Mouse (Mus musculus) urinary bladder, postnatal 0 days (tissue): Measurements from ENCODE around the gene Arfip1. TPM values are rescaled to one million over a fixed set of nuclear protein-coding genes. Genes with fewer than 3 reads are reported as not detected.

Experiments
- polyA plus RNA-seq: library from polyadenylated mRNA; unstranded; fragments of >200 nt; fragmentation: Nextera tagmentation; extraction: Ambion mirVana; gene quantifications from 2 replicates; pipeline ENCODE4 v1.2.1, GENCODE M21; 2015

The Arfip1 gene
- polyA plus RNA-seq = 59.6 and 71.0 TPM in 2 replicates

DNA sequence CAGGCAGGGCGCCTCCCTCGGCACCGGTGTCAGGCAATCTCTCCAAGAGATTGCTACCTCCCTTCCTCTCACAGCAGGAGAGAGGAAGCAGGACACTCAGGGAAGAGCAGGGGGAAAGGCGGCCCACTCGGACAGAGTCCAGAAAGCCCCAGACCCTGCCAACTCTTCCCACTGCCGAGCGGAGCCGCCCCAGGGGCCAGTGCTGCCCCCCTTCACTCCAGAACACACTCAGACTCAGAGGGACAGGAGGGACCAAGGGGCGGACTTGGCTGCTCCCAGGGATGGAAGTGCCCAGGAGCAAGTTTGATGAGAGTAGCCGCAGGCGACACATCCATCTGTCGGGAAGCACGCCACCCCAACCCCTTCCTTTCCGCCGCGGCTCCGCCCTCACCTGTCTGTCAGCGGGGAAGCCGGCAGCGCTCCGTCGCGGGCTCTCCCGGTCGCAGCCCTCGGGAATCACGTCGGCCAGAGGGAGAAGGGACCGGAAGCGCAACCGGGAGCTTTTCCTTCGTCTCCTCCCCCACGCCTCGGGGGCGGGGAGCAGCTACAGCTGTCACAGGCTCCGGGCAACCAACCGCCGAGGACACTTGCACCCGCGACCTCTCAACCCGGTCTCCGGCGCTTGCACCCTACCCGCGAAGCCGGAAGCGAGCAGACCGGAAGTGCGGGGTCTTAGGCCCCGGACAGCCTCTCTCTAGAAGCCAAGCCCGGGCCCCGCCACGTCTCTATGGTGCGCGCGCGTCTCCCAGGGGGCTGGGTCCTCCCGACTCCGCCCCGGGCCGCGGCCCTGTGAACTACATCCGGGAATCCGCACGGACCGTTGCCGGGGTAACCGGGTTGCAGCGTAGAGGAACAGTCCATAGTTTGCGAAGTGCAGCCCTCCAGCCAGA, at the start of gene Arfip1:
Gene Arfip1 (minus strand): TSS at position 603 of the 890 bp plus-strand sequence.

GRCm38 (mm10) chr3:84593274-84593673, 10.8 kb upstream of the Arfip1 start, which contains the start of gene Tigd4:
TSS of gene Tigd4 (plus strand) at chr3:84593574.

DNA sequence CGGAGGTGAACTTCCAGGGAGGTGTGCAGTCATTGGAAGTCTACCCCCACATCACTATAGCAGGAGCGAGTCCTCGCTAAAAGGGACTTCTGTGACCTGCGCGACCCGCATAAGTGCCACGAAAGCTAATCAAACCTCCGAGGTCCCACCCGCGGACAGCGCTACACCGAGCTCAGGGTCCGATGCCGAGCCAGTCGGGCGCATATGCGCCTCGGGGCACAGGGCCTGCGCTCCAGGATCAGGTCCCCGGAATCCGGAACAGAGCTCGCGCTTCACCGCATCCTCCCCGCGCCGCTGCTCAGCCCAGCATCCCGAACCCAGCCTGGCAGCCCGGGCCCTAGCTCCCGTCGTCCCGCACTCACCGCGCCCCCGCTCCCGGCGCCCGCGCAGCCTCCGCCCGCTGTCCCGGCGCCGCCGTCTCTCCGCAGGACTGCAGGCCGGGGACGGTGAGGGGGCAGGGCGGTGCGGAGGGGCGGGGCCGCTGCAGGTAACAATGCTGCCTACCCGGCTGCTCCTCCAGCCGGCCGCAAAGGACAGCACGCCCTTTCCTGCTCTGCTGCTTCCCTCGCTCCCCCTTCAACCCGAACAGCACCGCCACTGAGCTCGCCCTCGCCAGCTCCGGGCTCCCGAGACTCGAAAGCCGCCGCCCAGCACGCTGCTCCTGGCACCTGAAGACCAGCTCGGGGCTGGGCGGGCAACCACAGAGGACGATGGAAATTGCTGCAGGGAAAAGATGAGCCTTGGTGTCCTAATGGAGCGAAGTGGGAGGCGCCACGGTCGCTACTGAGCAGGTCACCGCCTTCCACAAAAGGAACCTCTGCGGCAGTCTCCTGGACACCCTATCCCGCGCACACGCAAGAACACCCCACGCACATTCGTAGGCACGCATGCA, 102.2 kb downstream of the Arfip1 start, which contains the start of gene Fhdc1:
Gene Fhdc1 (minus strand): TSS at position 424 of the 892 bp plus-strand sequence.

Other genes with a start within 250 kb of the Arfip1 start
- gene Fhdc1, start 102.2 kb downstream of the Arfip1 start, polyA plus RNA-seq = 19.8 and 25.1 TPM in 2 replicates
- gene Tigd4, start 10.9 kb upstream of the Arfip1 start, polyA plus RNA-seq = 0.19 and 0.24 TPM in 2 replicates
- 4.3 and 5.5 TPM in 2 replicates for gene Tmem154, start 83.6 kb upstream of the Arfip1 start, polyA plus RNA-seq
- gene Fbxw7, start 232.6 kb upstream of the Arfip1 start, polyA plus RNA-seq = 5.7 and 6.4 TPM in 2 replicates